ENCODE assay signal across 33 mouse cellular contexts in the genomic region with DNA sequence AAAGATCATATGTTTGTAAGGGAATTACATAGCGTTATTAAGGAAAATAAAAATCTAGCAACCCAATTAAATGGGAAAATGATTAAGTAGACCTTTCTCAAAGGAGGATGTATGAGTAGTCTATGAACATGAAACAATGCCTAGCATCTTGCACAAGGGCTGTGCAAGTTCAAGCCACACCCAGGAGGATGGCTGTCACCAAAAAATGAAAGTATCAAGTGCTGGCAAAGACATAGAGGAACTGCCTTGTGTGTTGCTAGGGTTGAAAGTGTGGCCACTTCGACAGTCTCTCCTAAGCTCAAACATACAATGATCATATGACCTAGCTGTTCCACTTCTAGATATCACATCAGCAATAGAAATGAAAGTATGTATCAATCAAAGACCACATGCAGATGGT.
"Had no signal": no experiment of that assay in that cellular context is flagged by ENCODE, and none has a peak within 500 bp of the region (broad histone marks: within the 10 kb centered on the region; RNA-seq: fewer than 3 reads in every experiment).

No protein-coding gene starts in this region.

- ATAC-seq: liver, embryonic 12.5 days; liver, postnatal 0 days; lung, postnatal 0 days; midbrain, embryonic 13.5 days; midbrain, embryonic 15.5 days; midbrain, embryonic 16.5 days had no signal

- H3K27me3 ChIP-seq: limb, embryonic 12.5 days; limb, embryonic 13.5 days; limb, embryonic 15.5 days; liver, embryonic 12.5 days; liver, embryonic 13.5 days; liver, embryonic 15.5 days; lung, embryonic 15.5 days; megakaryocyte, embryonic 14.5 days; midbrain, embryonic 12.5 days; midbrain, embryonic 13.5 days; midbrain, embryonic 15.5 days; neural tube, embryonic 12.5 days; neural tube, embryonic 13.5 days had no signal

- DNase-seq: left cerebral cortex, postnatal 4 days; liver; liver, embryonic 13.5 days; liver, postnatal 0 days; lung, adult 18-20 months; lung, adult 2 months; lung, embryonic 14.5 days; lung, postnatal 10 days; lung, postnatal 14 days; lung, postnatal 36 days; lung, postnatal 4 days; midbrain, embryonic 14.5 days had no signal

- H3K4me1 ChIP-seq: limb, embryonic 10.5 days; limb, embryonic 12.5 days; limb, embryonic 13.5 days; limb, embryonic 15.5 days; lung, embryonic 15.5 days; midbrain, embryonic 12.5 days; midbrain, embryonic 15.5 days; neural tube, embryonic 12.5 days; neural tube, embryonic 13.5 days had no signal

- H3K4me3 ChIP-seq: limb, embryonic 10.5 days; limb, embryonic 12.5 days; limb, embryonic 13.5 days; limb, embryonic 15.5 days; liver, embryonic 12.5 days; liver, embryonic 13.5 days; liver, embryonic 15.5 days; lung, embryonic 15.5 days; megakaryocyte, embryonic 14.5 days; midbrain, embryonic 10.5 days; midbrain, embryonic 12.5 days; midbrain, embryonic 13.5 days; midbrain, embryonic 15.5 days; myocyte; neural tube, embryonic 12.5 days; neural tube, embryonic 13.5 days had no signal

- H3K9me3 ChIP-seq: limb, embryonic 10.5 days; limb, embryonic 12.5 days; limb, embryonic 13.5 days; limb, embryonic 15.5 days; liver, embryonic 12.5 days; liver, embryonic 13.5 days; liver, embryonic 15.5 days; lung, embryonic 15.5 days; megakaryocyte, embryonic 14.5 days; midbrain, embryonic 10.5 days; midbrain, embryonic 12.5 days; midbrain, embryonic 13.5 days; midbrain, embryonic 15.5 days; neural tube, embryonic 12.5 days; neural tube, embryonic 13.5 days had no signal

- H3K27ac ChIP-seq: limb, embryonic 10.5 days; limb, embryonic 12.5 days; limb, embryonic 13.5 days; limb, embryonic 15.5 days; liver, embryonic 12.5 days; liver, embryonic 13.5 days; liver, embryonic 14.5 days; liver, embryonic 15.5 days; lung, embryonic 15.5 days; macrophage; midbrain, embryonic 10.5 days; midbrain, embryonic 12.5 days; midbrain, embryonic 13.5 days; midbrain, embryonic 15.5 days; neural tube, embryonic 12.5 days; neural tube, embryonic 13.5 days had no signal

- H3K9ac ChIP-seq: limb, embryonic 12.5 days; limb, embryonic 13.5 days; limb, embryonic 15.5 days; liver, embryonic 12.5 days; liver, embryonic 13.5 days; liver, embryonic 14.5 days; liver, embryonic 15.5 days; liver, postnatal 0 days; lung, embryonic 14.5 days; lung, embryonic 15.5 days; midbrain, embryonic 12.5 days; midbrain, embryonic 13.5 days; midbrain, embryonic 15.5 days; neural tube, embryonic 12.5 days; neural tube, embryonic 13.5 days had no signal

- H3K4me2 ChIP-seq: limb, embryonic 12.5 days; limb, embryonic 13.5 days; limb, embryonic 15.5 days; liver, embryonic 11.5 days; liver, embryonic 12.5 days; liver, embryonic 13.5 days; liver, embryonic 15.5 days; lung, embryonic 14.5 days; lung, embryonic 15.5 days; midbrain, embryonic 11.5 days; midbrain, embryonic 12.5 days; midbrain, embryonic 13.5 days; midbrain, embryonic 15.5 days; neural tube, embryonic 12.5 days; neural tube, embryonic 13.5 days had no signal
